Mouse (Mus musculus) MEL (cell line): ENCODE results near the gene Macf1. TPM values are rescaled to one million over a fixed set of nuclear protein-coding genes. Genes with fewer than 3 reads are reported as not detected.

Experiments used
- DNase-seq: peaks from one replicate; pipeline ENCODE4 v3.0.0; 2011; ENCODE audit warnings: low read depth, low spot score
- H3K27ac ChIP-seq: 2 replicates; pipeline ENCODE4 v1.5.1; 2012; ENCODE audit warnings: low read depth, mild to moderate bottlenecking, control low read depth, low read length, moderate library complexity; ENCODE audit not compliant: control insufficient read depth
- H3K27me3 ChIP-seq, 2 experiments: fragments of 150-350 bp in 1 of 2; sonication (generic) in 1 of 2; 2 replicates each; pipeline ENCODE4 v1.6.1; 2012; ENCODE audit warnings: low read length in 2 of 2, mild to moderate bottlenecking in 2 of 2, improper control_type of control experiment in 1 of 2, moderate library complexity in 1 of 2; ENCODE audit not compliant: insufficient read depth in 2 of 2, control insufficient read depth in 1 of 2
- H3K36me3 ChIP-seq, 2 experiments: 2 replicates each; pipeline ENCODE4 v1.6.1; 2012 to 2014; ENCODE audit warnings: low read length in 2 of 2, improper control_type of control experiment in 1 of 2, inconsistent platforms in 1 of 2, mild to moderate bottlenecking in 1 of 2; ENCODE audit not compliant: insufficient read depth in 2 of 2, control insufficient read depth in 1 of 2
- H3K4me1 ChIP-seq, 2 experiments: fragments of 150-350 bp in 1 of 2; sonication (generic) in 1 of 2; 2 replicates each; pipeline ENCODE4 v1.6.1; 2012; ENCODE audit warnings: low read length in 2 of 2, improper control_type of control experiment in 1 of 2, mild to moderate bottlenecking in 1 of 2; ENCODE audit not compliant: insufficient read depth in 2 of 2, control insufficient read depth in 1 of 2
- H3K4me3 ChIP-seq, 2 experiments: fragments of 150-350 bp in 1 of 2; sonication (generic) in 1 of 2; 2 replicates each; pipeline ENCODE4 v1.5.1; 2012; ENCODE audit warnings: low read depth in 2 of 2, low read length in 2 of 2, mild to moderate bottlenecking in 2 of 2, moderate library complexity in 2 of 2, control low read depth in 1 of 2, improper control_type of control experiment in 1 of 2; ENCODE audit not compliant: control insufficient read depth in 1 of 2, insufficient read depth in 1 of 2
- H3K79me2 ChIP-seq: 2 replicates; pipeline ENCODE4 v1.6.1; 2012; ENCODE audit warnings: mild to moderate bottlenecking, low read length, moderate library complexity; ENCODE audit not compliant: control insufficient read depth, poor library complexity, insufficient read depth
- H3K9ac ChIP-seq: 2 replicates; pipeline ENCODE4 v1.6.1; 2012; ENCODE audit warnings: low read depth, mild to moderate bottlenecking, control low read depth, low read length, moderate library complexity; ENCODE audit not compliant: control insufficient read depth, poor library complexity, severe bottlenecking
- H3K9me3 ChIP-seq: fragments of 150-350 bp; sonication (generic); replicated peaks from 2 replicates; pipeline ENCODE4 v1.6.1; 2012; ENCODE audit warnings: mild to moderate bottlenecking, low read length, improper control_type of control experiment, moderate library complexity; ENCODE audit not compliant: insufficient read depth
- CHD1 ChIP-seq: IDR thresholded peaks from 2 replicates; pipeline ENCODE4 v1.6.1; 2012; ENCODE audit warnings: low read depth, mild to moderate bottlenecking, inconsistent platforms, low read length, improper control_type of control experiment
- CTCF ChIP-seq, 3 experiments: IDR thresholded peaks in 2 of 3; conservative IDR thresholded peaks in 1 of 3; 2 replicates each; pipeline ENCODE4 v1.5.1; 2011 to 2012; ENCODE audit warnings: low read length in 3 of 3, low read depth in 2 of 3, mild to moderate bottlenecking in 2 of 3, improper control_type of control experiment in 1 of 3, inconsistent platforms in 1 of 3, mixed read lengths in 1 of 3, moderate library complexity in 1 of 3; ENCODE audit not compliant: control insufficient read depth in 1 of 3, insufficient read depth in 1 of 3, poor library complexity in 1 of 3, severe bottlenecking in 1 of 3
- E2F4 ChIP-seq: IDR thresholded peaks from 2 replicates; pipeline ENCODE4 v1.6.1; 2011; ENCODE audit warnings: low read depth, low read length, improper control_type of control experiment, borderline replicate concordance
- ELF1 ChIP-seq: IDR thresholded peaks from 2 replicates; pipeline ENCODE4 v1.6.1; 2014; ENCODE audit warnings: low read depth, mild to moderate bottlenecking, inconsistent platforms, low read length, improper control_type of control experiment, moderate library complexity
- GABPA ChIP-seq: IDR thresholded peaks from 2 replicates; pipeline ENCODE4 v1.6.1; 2012; ENCODE audit warnings: low read depth, mild to moderate bottlenecking, inconsistent platforms, low read length, improper control_type of control experiment, moderate library complexity
- HCFC1 ChIP-seq: IDR thresholded peaks from 2 replicates; pipeline ENCODE4 v1.6.1; 2012; ENCODE audit warnings: low read depth, mild to moderate bottlenecking, inconsistent platforms, low read length, improper control_type of control experiment, moderate library complexity
- KAT2A ChIP-seq: conservative IDR thresholded peaks from 2 replicates; pipeline ENCODE4 v1.6.1; 2012; ENCODE audit warnings: low read depth, low read length, improper control_type of control experiment, inconsistent platforms
- MAFK ChIP-seq: IDR thresholded peaks from 2 replicates; pipeline ENCODE4 v1.6.1; 2011; ENCODE audit warnings: low read depth, mild to moderate bottlenecking, low read length, improper control_type of control experiment, borderline replicate concordance
- MEF2A ChIP-seq: IDR thresholded peaks from 2 replicates; pipeline ENCODE4 v1.6.1; 2014; ENCODE audit warnings: low read depth, mild to moderate bottlenecking, inconsistent platforms, low read length, improper control_type of control experiment; ENCODE audit not compliant: poor library complexity, insufficient replicate concordance, severe bottlenecking; ENCODE audit errors: extremely low read depth
- MYB ChIP-seq: IDR thresholded peaks from 2 replicates; pipeline ENCODE4 v1.6.1; 2011; ENCODE audit warnings: mild to moderate bottlenecking, low read depth, low read length, improper control_type of control experiment
- MYC ChIP-seq: IDR thresholded peaks from 2 replicates; pipeline ENCODE4 v1.6.1; 2011; ENCODE audit warnings: low read depth, mild to moderate bottlenecking, low read length, improper control_type of control experiment, moderate library complexity
- NELFE ChIP-seq: IDR thresholded peaks from 2 replicates; pipeline ENCODE4 v1.6.1; 2011; ENCODE audit warnings: low read depth, low read length, improper control_type of control experiment
- NRF1 ChIP-seq: IDR thresholded peaks from 2 replicates; pipeline ENCODE4 v1.6.1; 2014; ENCODE audit warnings: low read depth, mild to moderate bottlenecking, inconsistent platforms, low read length, improper control_type of control experiment, moderate library complexity; ENCODE audit not compliant: poor library complexity, insufficient read depth, severe bottlenecking
- POLR2A ChIP-seq, 2 experiments: IDR thresholded peaks; 2 replicates each; pipeline ENCODE4 v1.6.1; 2011 to 2012; ENCODE audit warnings: low read length in 2 of 2, mild to moderate bottlenecking in 2 of 2, control low read depth in 1 of 2, improper control_type of control experiment in 1 of 2, low read depth in 1 of 2, moderate library complexity in 1 of 2; ENCODE audit not compliant: control insufficient read depth in 1 of 2, insufficient read depth in 1 of 2, poor library complexity in 1 of 2
- POLR2AphosphoS2 ChIP-seq: IDR thresholded peaks from 2 replicates; pipeline ENCODE4 v1.6.1; 2011; ENCODE audit warnings: low read length, improper control_type of control experiment
- RAD21 ChIP-seq: IDR thresholded peaks from 2 replicates; pipeline ENCODE4 v1.6.1; 2011; ENCODE audit warnings: mild to moderate bottlenecking, low read depth, low read length, improper control_type of control experiment
- SIN3A ChIP-seq: IDR thresholded peaks from 2 replicates; pipeline ENCODE4 v1.6.1; 2012; ENCODE audit warnings: low read length, improper control_type of control experiment, inconsistent platforms
- TAL1 ChIP-seq: IDR thresholded peaks from 2 replicates; pipeline ENCODE4 v1.6.1; 2012; ENCODE audit warnings: mild to moderate bottlenecking, inconsistent platforms, low read length, moderate library complexity, mixed read lengths
- TBP ChIP-seq: IDR thresholded peaks from 2 replicates; pipeline ENCODE4 v1.8.0; 2011; ENCODE audit warnings: low read depth, low read length, improper control_type of control experiment
- TCF12 ChIP-seq: IDR thresholded peaks from 2 replicates; pipeline ENCODE4 v1.6.1; 2014; ENCODE audit warnings: low read depth, mild to moderate bottlenecking, inconsistent platforms, low read length, improper control_type of control experiment, moderate library complexity
- UBTF ChIP-seq: IDR thresholded peaks from 2 replicates; pipeline ENCODE4 v1.6.1; 2012; ENCODE audit warnings: low read depth, mild to moderate bottlenecking, inconsistent platforms, low read length, improper control_type of control experiment, moderate library complexity, borderline replicate concordance; ENCODE audit not compliant: insufficient read depth
- USF2 ChIP-seq, 2 experiments: IDR thresholded peaks; 2 replicates each; pipeline ENCODE4 v1.6.1; 2011 to 2012; ENCODE audit warnings: improper control_type of control experiment in 2 of 2, low read length in 2 of 2, borderline replicate concordance in 1 of 2, inconsistent platforms in 1 of 2, low read depth in 1 of 2, mild to moderate bottlenecking in 1 of 2; ENCODE audit not compliant: insufficient read depth in 1 of 2
- ZC3H11A ChIP-seq: IDR thresholded peaks from 2 replicates; pipeline ENCODE4 v1.6.1; 2012; ENCODE audit warnings: low read depth, mild to moderate bottlenecking, inconsistent platforms, low read length, improper control_type of control experiment
- ZMIZ1 ChIP-seq: IDR thresholded peaks from 2 replicates; pipeline ENCODE4 v1.6.1; 2012; ENCODE audit warnings: low read depth, mild to moderate bottlenecking, inconsistent platforms, low read length, improper control_type of control experiment, moderate library complexity
- polyA plus RNA-seq, 2 experiments: library from polyadenylated mRNA; stranded (reverse) in 1 of 2; unstranded in 1 of 2; fragments of >175 nt in 1 of 2; fragments of >200 nt in 1 of 2; gene quantifications; 2 replicates each; pipeline versions ENCODE4 v1.2.1 to v1.2.4; 2012; ENCODE audit warnings: low replicate concordance in 2 of 2, low read depth in 1 of 2; ENCODE audit not compliant: insufficient read length in 2 of 2, insufficient read depth in 1 of 2, missing spikeins in 1 of 2
- total RNA-seq: library from RNA; depleted of rRNA; stranded (reverse); fragments of 300-350 nt; gene quantifications from 2 replicates; pipeline ENCODE4 v1.2.3, GENCODE M21; 2012

Gene Macf1
- total and polyA plus RNA-seq, 3 experiments = 18.5 to 71.4 (median 60.8) TPM

DNA sequence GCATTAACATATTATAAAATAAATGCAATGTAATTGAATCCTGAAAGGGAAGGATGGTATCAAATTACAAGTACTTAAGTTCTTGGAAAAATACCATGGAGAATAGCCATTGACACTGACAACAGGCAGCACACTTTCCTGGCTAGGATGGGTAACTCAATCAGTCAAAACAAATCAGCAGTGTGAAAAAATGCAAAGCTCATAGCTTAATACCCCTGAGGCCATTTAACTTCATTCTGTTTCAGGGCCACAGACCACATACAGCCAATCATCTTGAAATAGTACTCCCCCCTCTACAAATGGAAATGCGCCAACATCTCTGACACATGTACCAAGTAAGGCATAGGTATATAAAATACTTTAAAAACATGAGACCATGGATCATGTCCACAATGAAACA lies 281.9 kb downstream of the Macf1 start:
- H3K9ac ChIP-seq = no peak overlapping the region
- TF ChIP-seq UBTF (no peak), GABPA (no peak), SIN3A (no peak), MEF2A (no peak), USF2 (IDR thresholded peaks at IDR 0.05; ENCODE audit: borderline replicate concordance in 1 of 2, insufficient read depth in 1 of 2, low read depth in 1 of 2, low read length in 2 of 2) (no peak), ZMIZ1 (no peak), MYB (no peak), ELF1 (no peak), ZC3H11A (no peak), KAT2A (no peak), E2F4 (no peak), NELFE (no peak)
- no peak for DNase-seq
- no peak overlapping the region for H3K4me3 ChIP-seq
- H3K79me2 ChIP-seq = peaks cover 17% of the 10 kb centered on the region
- no peaks in the 10 kb centered on the region for H3K9me3 ChIP-seq
- no peak overlapping the region for H3K27ac ChIP-seq
- H3K27me3 ChIP-seq = no peaks in the 10 kb centered on the region
- H3K4me1 ChIP-seq = peaks cover 5 to 13% of the 10 kb centered on the region in 2 experiments
- H3K36me3 ChIP-seq = peaks cover 0 to 28% of the 10 kb centered on the region in 2 experiments; a peak in 3 of 4 replicates

DNA sequence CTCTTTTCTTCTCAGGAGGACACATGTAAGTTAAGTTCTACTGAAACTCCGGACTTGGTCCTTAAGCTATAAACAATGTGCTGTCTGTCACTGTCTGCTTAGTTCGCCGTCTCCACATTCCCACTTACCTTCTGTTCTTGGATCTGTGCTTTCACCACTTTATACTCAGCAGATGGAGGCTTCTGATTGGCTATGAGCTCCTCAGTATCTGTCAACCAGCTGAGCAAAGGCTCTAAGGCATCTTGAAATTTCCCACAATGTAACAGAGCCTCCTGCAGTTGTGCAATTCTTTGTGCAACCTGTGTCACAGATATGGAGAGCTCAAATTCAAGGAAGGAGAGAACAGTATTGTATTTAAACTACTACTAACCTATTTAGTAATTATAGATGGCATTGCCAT lies 282.9 kb downstream of the Macf1 start:
- peaks cover 0 to 7% of the 10 kb centered on the region in 2 experiments; a peak in 3 of 4 replicates for H3K4me1 ChIP-seq
- H3K36me3 ChIP-seq = peaks cover 0 to 21% of the 10 kb centered on the region in 2 experiments; a peak in 3 of 4 replicates
- no peak overlapping the region for H3K4me3 ChIP-seq
- H3K79me2 ChIP-seq = peaks cover 11% of the 10 kb centered on the region
- no peak for TF ChIP-seq MYB
- no peak for TF ChIP-seq TCF12
- TF ChIP-seq ZC3H11A = no peak
- TF ChIP-seq, all 39 proteins: peak for 0
- no peak overlapping the region for H3K9ac ChIP-seq
- H3K27ac ChIP-seq = no peak overlapping the region
- DNase-seq = no peak
- no peaks in the 10 kb centered on the region for H3K9me3 ChIP-seq
- no peaks in the 10 kb centered on the region for H3K27me3 ChIP-seq

DNA sequence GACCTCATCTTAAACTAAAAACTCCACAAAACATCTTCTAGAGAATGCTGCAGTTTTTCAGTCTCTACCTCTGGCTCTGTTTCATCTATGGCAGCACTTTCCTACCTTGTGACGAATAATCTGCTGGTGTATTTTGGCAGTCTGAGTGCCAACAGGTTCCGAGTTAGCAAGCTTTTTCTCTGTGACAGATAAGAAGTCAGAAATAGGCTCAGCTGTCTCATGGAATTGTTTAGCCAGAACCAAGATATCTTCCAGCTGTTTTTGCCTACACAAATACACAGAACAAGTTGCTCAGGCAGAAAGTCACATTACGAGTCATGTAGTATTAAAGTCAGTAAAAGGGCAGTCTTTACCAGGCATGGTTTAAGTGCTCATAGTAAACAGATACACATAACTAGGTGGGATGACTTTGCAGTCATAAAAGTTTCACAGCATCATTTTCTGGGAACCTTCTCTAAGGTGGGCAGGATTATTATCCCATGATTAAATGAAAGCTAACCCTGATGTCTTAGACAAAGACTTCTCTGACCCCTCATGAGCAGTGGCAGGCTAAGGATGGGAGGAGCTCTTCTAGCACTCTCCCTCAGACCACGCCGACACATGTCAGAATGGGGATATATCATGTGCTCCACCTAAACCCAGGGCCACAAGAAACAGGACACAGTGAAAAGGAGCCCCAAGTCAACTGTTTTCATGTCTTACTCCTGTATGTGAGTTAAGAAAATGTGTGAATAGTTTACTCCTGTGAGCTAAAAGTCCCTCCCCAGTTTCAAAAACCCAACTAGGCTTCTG lies 286.3 kb downstream of the Macf1 start:
- Histone ChIP-seq H3K4me3 (no peak overlapping the region), H3K79me2 (peaks cover 3% of the 10 kb centered on the region; the same call in 1 of the 2 replicates), H3K9ac (no peak overlapping the region), H3K36me3 (peaks cover 2 to 3% of the 10 kb centered on the region in 2 experiments), H3K27ac (no peak overlapping the region), H3K27me3 (no peaks in the 10 kb centered on the region), H3K9me3 (no peaks in the 10 kb centered on the region), H3K4me1 (no peaks in the 10 kb centered on the region)
- DNase-seq = no peak
- TF ChIP-seq POLR2AphosphoS2 = no peak
- TF ChIP-seq SIN3A = no peak
- no peak for TF ChIP-seq USF2 (IDR thresholded peaks at IDR 0.05; ENCODE audit: borderline replicate concordance in 1 of 2, insufficient read depth in 1 of 2, low read depth in 1 of 2, low read length in 2 of 2)
- TF ChIP-seq GABPA = no peak
- TF ChIP-seq CTCF (IDR thresholded peaks at IDR 0.05 in 2 of 3, conservative IDR thresholded peaks at IDR 0.05 in 1 of 3; ENCODE audit: control insufficient read depth in 1 of 3, insufficient read depth in 1 of 3, low read depth in 2 of 3, low read length in 3 of 3, poor library complexity in 1 of 3, severe bottlenecking in 1 of 3) = no peak
- no peak for TF ChIP-seq MYC
- TF ChIP-seq ZMIZ1 = no peak
- no peak for TF ChIP-seq TCF12
- TF ChIP-seq NRF1 = no peak
- no peak for TF ChIP-seq TBP
- no peak for TF ChIP-seq CHD1
- TF ChIP-seq RAD21 = no peak
- no peak for TF ChIP-seq HCFC1
- no peak for TF ChIP-seq KAT2A
- TF ChIP-seq TAL1 = no peak
- TF ChIP-seq MAFK = no peak
- TF ChIP-seq ZC3H11A = no peak
- TF ChIP-seq POLR2A (IDR thresholded peaks at IDR 0.05; ENCODE audit: control insufficient read depth in 1 of 2, insufficient read depth in 1 of 2, low read depth in 1 of 2, low read length in 2 of 2, poor library complexity in 1 of 2) = no peak
